Mouse (Mus musculus) liver, postnatal 0 days (tissue): ENCODE results near the gene Ccdc61. TPM values are rescaled to one million over a fixed set of nuclear protein-coding genes. Genes with fewer than 3 reads are reported as not detected.
A peak's percentile ranks its signal among the peaks of the same experiment; 100 is the strongest.
"Not testable (repeated sequence)": the region's sequence is repeated elsewhere in the genome, so short reads cannot be mapped to it uniquely, and the experiment has no call there.

Source experiments
- ATAC-seq: fragments of 200-750 bp; cut with Nextera tagmentation; 2 replicates; pipeline ENCODE4 v1.8.0; 2017; ENCODE audit warnings: mild to moderate bottlenecking, moderate library complexity
- DNase-seq: peaks from one replicate; pipeline ENCODE4 v3.0.0-alpha.2; 2016
- H3K27ac ChIP-seq: fragments of 300-500 bp; sonication (generic); 2 replicates; pipeline ENCODE4 v1.5.1; 2014; ENCODE audit warnings: antibody characterized with exemption, moderate library complexity, mild to moderate bottlenecking, low read depth
- H3K27me3 ChIP-seq: fragments of 300-500 bp; sonication (generic); 2 replicates; pipeline ENCODE4 v1.6.1; 2014; ENCODE audit warnings: low read length, control low read depth, mixed read lengths; ENCODE audit not compliant: insufficient read depth
- H3K36me3 ChIP-seq: fragments of 300-500 bp; sonication (generic); replicated peaks from 2 replicates; pipeline ENCODE4 v1.6.1; 2014; ENCODE audit warnings: mild to moderate bottlenecking, control low read depth, low read length, moderate library complexity, mixed read lengths; ENCODE audit not compliant: insufficient read depth
- H3K4me1 ChIP-seq: fragments of 300-500 bp; sonication (generic); 2 replicates; pipeline ENCODE4 v1.6.1; 2014; ENCODE audit warnings: antibody characterized with exemption, mild to moderate bottlenecking, control low read depth; ENCODE audit not compliant: insufficient read depth
- H3K4me2 ChIP-seq: fragments of 300-500 bp; sonication (generic); 2 replicates; pipeline ENCODE4 v1.6.1; 2014; ENCODE audit warnings: low read depth, mild to moderate bottlenecking, low read length, moderate library complexity, mixed read lengths
- H3K4me3 ChIP-seq: fragments of 300-500 bp; sonication (generic); 2 replicates; pipeline ENCODE4 v1.5.1; 2014; ENCODE audit warnings: low read depth, low read length
- H3K9ac ChIP-seq: fragments of 300-500 bp; sonication (generic); replicated peaks from 2 replicates; pipeline ENCODE4 v1.6.1; 2014; ENCODE audit warnings: mild to moderate bottlenecking, moderate library complexity
- H3K9me3 ChIP-seq: fragments of 300-500 bp; sonication (generic); 2 replicates; pipeline ENCODE4 v1.6.1; 2016; ENCODE audit warnings: mild to moderate bottlenecking, control low read depth, low read length, mixed read lengths
- CTCF ChIP-seq: sonication (generic); IDR thresholded peaks from 2 replicates; pipeline ENCODE4 v1.5.1; 2016; ENCODE audit warnings: antibody characterized with exemption, low read depth
- EP300 ChIP-seq: IDR thresholded peaks from 2 replicates; pipeline ENCODE4 v1.6.1; 2016; ENCODE audit warnings: antibody characterized with exemption, low read depth, mild to moderate bottlenecking
- WGBS: fragments of 180-500 bp; shearing (Covaris S2); extraction: QIAGEN DNeasy Blood & Tissue Kit; methylation state at CpG from one replicate; pipeline ENCODE4 v1.1.7; 2014; ENCODE audit not compliant: insufficient replicate concordance; 5-methylcytosine and 5-hydroxymethylcytosine counted together
- polyA plus RNA-seq: library from polyadenylated mRNA; unstranded; fragments of >200 nt; fragmentation: Nextera tagmentation; extraction: Ambion mirVana; gene quantifications from 2 replicates; pipeline ENCODE4 v1.2.1, GENCODE M21; 2015

Ccdc61 gene
- polyA plus RNA-seq, 1 experiment from 2014 or later = 5.6 TPM

DNA sequence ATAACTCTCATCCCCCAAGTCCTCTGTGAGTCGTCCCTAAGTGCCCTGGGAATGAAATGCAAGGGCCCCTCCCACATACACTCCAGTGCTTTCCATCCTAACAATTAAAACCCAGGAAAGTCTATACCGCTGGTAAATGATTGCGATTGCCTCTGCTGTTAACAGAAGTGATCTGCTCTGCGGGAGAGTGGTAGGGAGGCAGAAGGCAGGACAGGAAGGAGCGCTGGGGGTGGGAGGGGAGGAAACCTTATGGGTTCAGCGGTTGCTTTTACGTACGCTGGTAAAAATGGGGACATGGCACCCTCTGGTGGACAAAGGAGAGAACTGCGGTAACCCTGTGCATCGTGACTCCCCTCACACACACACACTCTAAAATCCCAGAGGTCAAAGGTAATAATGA lies 37.0 kb downstream of the Ccdc61 start:
- no peak overlapping the region for H3K27ac ChIP-seq
- peak overlapping the region; percentile 67 for H3K4me2 ChIP-seq
- H3K9ac ChIP-seq = no peak overlapping the region
- H3K4me1 ChIP-seq = peaks cover 7% of the 10 kb centered on the region; the same call in 1 of the 2 replicates
- TF ChIP-seq EP300 (no peak), CTCF (peak; percentile 90)
- H3K36me3 ChIP-seq = no peaks in the 10 kb centered on the region
- DNase-seq = peak; percentile 80
- H3K4me3 ChIP-seq = peak overlapping the region; percentile 25
- peak; percentile 67 for ATAC-seq
- peaks cover 7% of the 10 kb centered on the region for H3K27me3 ChIP-seq
- whole genome bisulfite sequencing = 2% methylated on average over 10 of the region's 10 CpGs
- no peaks in the 10 kb centered on the region for H3K9me3 ChIP-seq

- Histone ChIP-seq H3K27me3 (peaks cover 7% of the 10 kb centered on the region), H3K9ac (no peak overlapping the region), H3K4me1 (peaks cover 7% of the 10 kb centered on the region; the same call in 1 of the 2 replicates), H3K36me3 (no peaks in the 10 kb centered on the region), H3K27ac (no peak overlapping the region), H3K9me3 (no peaks in the 10 kb centered on the region), H3K4me3 (peak overlapping the region; percentile 25), H3K4me2 (peak overlapping the region; percentile 67)
- 11% methylated on average over 7 of the region's 7 CpGs for WGBS
- no peak for DNase-seq
- TF ChIP-seq EP300 = no peak
- no peak for TF ChIP-seq CTCF
- no peak for ATAC-seq
Measured at GRCm38 (mm10) chr7:18872816-18873215, 37.4 kb downstream of the Ccdc61 start.

- WGBS = 31% methylated on average over 13 of the region's 14 CpGs
- TF ChIP-seq CTCF (no peak), EP300 (no peak)
- DNase-seq (no peak), ATAC-seq (no peak)
- no peaks in the 10 kb centered on the region for H3K9me3 ChIP-seq
- H3K27ac ChIP-seq = no peak overlapping the region
- H3K4me1 ChIP-seq = peaks cover 7% of the 10 kb centered on the region; the same call in 1 of the 2 replicates
- H3K36me3 ChIP-seq = no peaks in the 10 kb centered on the region
- peak overlapping the region; percentile 25; the same call in 1 of the 2 replicates for H3K4me3 ChIP-seq
- H3K4me2 ChIP-seq = peak overlapping the region; percentile 67
- H3K27me3 ChIP-seq = peaks cover 7% of the 10 kb centered on the region
- H3K9ac ChIP-seq = no peak overlapping the region
Measured at GRCm38 (mm10) chr7:18872014-18872802, 38.0 kb downstream of the Ccdc61 start.

- DNase-seq, H3K27me3 ChIP-seq, H3K9me3 ChIP-seq, H3K4me1 ChIP-seq, H3K36me3 ChIP-seq, ATAC-seq, H3K9ac ChIP-seq, H3K4me2 ChIP-seq, H3K27ac ChIP-seq, H3K4me3 ChIP-seq: not testable (repeated sequence)
- no CpG with 5 or more reads among the region's 8 CpGs for WGBS
Measured at GRCm38 (mm10) chr7:18871031-18871430, 39.2 kb downstream of the Ccdc61 start, which contains the start of gene Pglyrp1. TSS of gene Pglyrp1 (plus strand) at chr7:18871331.

DNA sequence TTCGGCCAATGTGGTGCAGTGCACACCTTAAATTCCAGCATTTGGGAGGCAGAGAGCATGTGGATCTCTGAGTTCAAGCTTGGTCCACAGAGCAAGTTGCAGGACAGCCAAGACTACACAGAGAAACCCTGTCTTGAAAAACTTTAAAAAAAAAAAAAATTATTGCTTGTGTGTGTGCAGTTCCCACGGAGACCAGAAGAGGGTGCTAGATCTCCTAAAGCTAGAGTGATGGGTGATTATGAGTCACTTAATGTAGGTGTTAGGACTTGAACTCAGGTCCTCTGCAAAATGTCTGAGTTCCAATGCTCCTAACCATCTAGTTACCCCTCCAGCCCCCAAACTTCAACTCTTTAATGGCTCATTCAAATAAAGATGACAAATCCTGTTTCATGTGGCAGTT lies 41.7 kb downstream of the Ccdc61 start:
- peaks cover 3% of the 10 kb centered on the region; the same call in 1 of the 2 replicates for H3K9me3 ChIP-seq

GRCm38 (mm10) chr7:18862801-18863200 lies 47.4 kb downstream of the Ccdc61 start:
- ATAC-seq (no peak), DNase-seq (no peak)
- no peak overlapping the region for H3K4me2 ChIP-seq
- H3K4me3 ChIP-seq = no peak overlapping the region
- no peak overlapping the region for H3K27ac ChIP-seq
- no peak overlapping the region for H3K9ac ChIP-seq
- no peaks in the 10 kb centered on the region for H3K36me3 ChIP-seq
- H3K9me3 ChIP-seq = peaks cover 3% of the 10 kb centered on the region; the same call in 1 of the 2 replicates
- H3K27me3 ChIP-seq = no peaks in the 10 kb centered on the region
- no peaks in the 10 kb centered on the region for H3K4me1 ChIP-seq
- TF ChIP-seq EP300 (no peak), CTCF (no peak)
- WGBS = 72% methylated on average over 6 of the region's 6 CpGs

More for the DNA sequence above, 41.7 kb downstream of the Ccdc61 start:
- DNase-seq = no peak
- ATAC-seq = no peak
- no peaks in the 10 kb centered on the region for H3K36me3 ChIP-seq
- 75% methylated on average over 2 of the region's 2 CpGs for WGBS
- H3K4me3 ChIP-seq = no peak overlapping the region
- H3K4me2 ChIP-seq = no peak overlapping the region
- peaks cover 7% of the 10 kb centered on the region; the same call in 1 of the 2 replicates for H3K4me1 ChIP-seq
- TF ChIP-seq EP300 = no peak
- 0 out of 2 replicates have a peak, but pooled peaks have one; percentile 25 for TF ChIP-seq CTCF
- no peak overlapping the region for H3K27ac ChIP-seq
- peaks cover 7% of the 10 kb centered on the region for H3K27me3 ChIP-seq
- H3K9ac ChIP-seq = no peak overlapping the region
